Mouse (Mus musculus) CH12.LX (cell line): ENCODE results near the gene Kdelr1. TPM values are rescaled to one million over a fixed set of nuclear protein-coding genes. Genes with fewer than 3 reads are reported as not detected.

Experiments used
- DNase-seq: peaks from one replicate; pipeline ENCODE4 v3.0.0-alpha.2; 2013; ENCODE audit errors: extremely low read depth
- H3K27ac ChIP-seq: 2 replicates; pipeline ENCODE4 v1.5.1; 2012; ENCODE audit warnings: low read depth, mild to moderate bottlenecking, control low read depth, moderate library complexity; ENCODE audit not compliant: insufficient read depth
- H3K27me3 ChIP-seq: replicated peaks from 2 replicates; pipeline ENCODE3; 2012; ENCODE audit warnings: inconsistent platforms
- H3K36me3 ChIP-seq, 2 experiments: replicated peaks in 1 of 2; 2 replicates each; pipeline versions ENCODE3 to v1.6.1; 2012; ENCODE audit warnings: inconsistent platforms in 1 of 2, low read length in 1 of 2, mild to moderate bottlenecking in 1 of 2, mixed read lengths in 1 of 2, moderate library complexity in 1 of 2; ENCODE audit not compliant: control insufficient read depth in 1 of 2, insufficient read depth in 1 of 2
- H3K4me1 ChIP-seq, 2 experiments: 2 replicates each; pipeline ENCODE4 v1.6.1; 2012; ENCODE audit warnings: inconsistent platforms in 1 of 2, moderate library complexity in 1 of 2; ENCODE audit not compliant: insufficient read depth in 2 of 2, control insufficient read depth in 1 of 2
- H3K4me2 ChIP-seq: 2 replicates; pipeline ENCODE4 v1.6.1; 2012; ENCODE audit warnings: low read depth, mild to moderate bottlenecking, control low read depth; ENCODE audit not compliant: poor library complexity, insufficient read depth, severe bottlenecking
- H3K4me3 ChIP-seq, 3 experiments: fragments of 150-350 bp in 1 of 3; sonication (generic) in 1 of 3; replicated peaks in 1 of 3; 2 replicates each; pipeline versions ENCODE3 to v1.5.1; 2011 to 2012; ENCODE audit warnings: low read depth in 2 of 3, low read length in 2 of 3, mild to moderate bottlenecking in 2 of 3, moderate library complexity in 2 of 3, control low read depth in 1 of 3, improper control_type of control experiment in 1 of 3, inconsistent platforms in 1 of 3, mixed read lengths in 1 of 3; ENCODE audit not compliant: poor library complexity in 1 of 3
- H3K79me2 ChIP-seq: replicated peaks from 2 replicates; pipeline ENCODE4 v1.6.1; 2012; ENCODE audit warnings: mild to moderate bottlenecking, moderate library complexity; ENCODE audit not compliant: control insufficient read depth, poor library complexity, insufficient read depth, severe bottlenecking; ENCODE audit errors: extremely low read depth
- H3K9ac ChIP-seq: 2 replicates; pipeline ENCODE4 v1.6.1; 2012; ENCODE audit warnings: low read depth, mild to moderate bottlenecking, control low read depth, moderate library complexity; ENCODE audit not compliant: insufficient read depth
- H3K9me3 ChIP-seq: replicated peaks from 2 replicates; pipeline ENCODE3; 2012; ENCODE audit warnings: low read length, inconsistent platforms, mixed read lengths
- GABPA ChIP-seq: IDR thresholded peaks from 2 replicates; pipeline ENCODE4 v1.6.1; 2012; ENCODE audit warnings: low read depth, low read length, improper control_type of control experiment, inconsistent platforms; ENCODE audit not compliant: insufficient replicate concordance
- IRF4 ChIP-seq: IDR thresholded peaks from 2 replicates; pipeline ENCODE4 v1.6.1; 2014; ENCODE audit warnings: low read depth, mild to moderate bottlenecking, inconsistent platforms, low read length, improper control_type of control experiment
- JUND ChIP-seq: conservative IDR thresholded peaks from 2 replicates; pipeline ENCODE4 v1.6.1; 2011; ENCODE audit warnings: low read depth, low read length, improper control_type of control experiment
- MAZ ChIP-seq: IDR thresholded peaks from 2 replicates; pipeline ENCODE4 v1.6.1; 2012; ENCODE audit warnings: low read depth, mild to moderate bottlenecking, inconsistent platforms, low read length, improper control_type of control experiment, moderate library complexity
- MEF2A ChIP-seq: IDR thresholded peaks from 2 replicates; pipeline ENCODE4 v1.6.1; 2014; ENCODE audit warnings: low read depth, mild to moderate bottlenecking, inconsistent platforms, low read length, improper control_type of control experiment, borderline replicate concordance
- MXI1 ChIP-seq: IDR thresholded peaks from 2 replicates; pipeline ENCODE4 v1.6.1; 2011; ENCODE audit warnings: mild to moderate bottlenecking, low read depth, low read length, improper control_type of control experiment
- POLR2AphosphoS2 ChIP-seq: IDR thresholded peaks from 2 replicates; pipeline ENCODE4 v1.6.1; 2011; ENCODE audit warnings: low read depth, low read length, improper control_type of control experiment
- SIN3A ChIP-seq: IDR thresholded peaks from 2 replicates; pipeline ENCODE4 v1.6.1; 2012; ENCODE audit warnings: low read length, improper control_type of control experiment, inconsistent platforms
- SMC3 ChIP-seq: IDR thresholded peaks from 2 replicates; pipeline ENCODE4 v1.6.1; 2011; ENCODE audit warnings: low read depth, low read length, improper control_type of control experiment
- TBP ChIP-seq: conservative IDR thresholded peaks from 2 replicates; pipeline ENCODE4 v1.6.1; 2011; ENCODE audit warnings: low read depth, low read length, improper control_type of control experiment
- USF1 ChIP-seq: IDR thresholded peaks from 2 replicates; pipeline ENCODE4 v1.6.1; 2014; ENCODE audit warnings: low read depth, mild to moderate bottlenecking, inconsistent platforms, low read length, improper control_type of control experiment
- USF2 ChIP-seq: conservative IDR thresholded peaks from 2 replicates; pipeline ENCODE4 v1.6.1; 2011; ENCODE audit warnings: low read depth, low read length, improper control_type of control experiment
- dilution Hi-C: fragments of 300-500 bp; cut with MboI; formaldehyde crosslinking; loops from 2 replicates; pipeline ENCODE4 v1.14.3; 2020; ENCODE audit warnings: low sequenced_read_pairs; ENCODE audit not compliant: extremely low pct_unique_long_range_greater_than_20kb, extremely low pct_ligation_motif_present
- in situ Hi-C: fragments of 300-500 bp; cut with MboI; formaldehyde crosslinking; loops from 3 replicates; pipeline ENCODE4 v1.14.3; 2019; ENCODE audit warnings: low sequenced_read_pairs, low pct_ligation_motif_present, low pct_unique_long_range_greater_than_20kb, mixed read lengths
- polyA plus RNA-seq: library from polyadenylated mRNA; unstranded; fragments of >175 nt; gene quantifications from 2 replicates; pipeline ENCODE4 v1.2.1, GENCODE M21; 2012; ENCODE audit warnings: low read depth; ENCODE audit not compliant: insufficient read length
- total RNA-seq, 2 experiments: library from RNA; depleted of rRNA; stranded (reverse); fragments of 300-350 nt in 1 of 2; fragments of >200 nt in 1 of 2; gene quantifications; 2 replicates each; pipeline ENCODE4 v1.2.3; 2012 to 2014

The Kdelr1 gene
- total and polyA plus RNA-seq, 3 experiments: 59.7 to 80.5 (median 66.9) TPM

- peak overlapping the region; percentile 76 for H3K4me2 ChIP-seq
- no peaks in the 10 kb centered on the region for H3K27me3 ChIP-seq
- in situ Hi-C loops (no loop called here), dilution Hi-C loops (no loop called here)
- no peak overlapping the region for H3K27ac ChIP-seq
- H3K4me3 ChIP-seq: peak overlapping the region; percentile 87 to 100 (median 100)
- TF ChIP-seq IRF4 (no peak), TBP (0 out of 2 replicates have a peak, but pooled peaks have one; percentile 7)
- H3K4me1 ChIP-seq: peaks cover 12 to 45% of the 10 kb centered on the region in 2 experiments
- peaks cover 19% of the 10 kb centered on the region for H3K9me3 ChIP-seq
- DNase-seq: no peak
- H3K79me2 ChIP-seq: peaks cover 17% of the 10 kb centered on the region
- peaks cover 33 to 39% of the 10 kb centered on the region in 2 experiments for H3K36me3 ChIP-seq
- H3K9ac ChIP-seq: peak overlapping the region; percentile 55
These were observed 41.4 kb upstream of the Kdelr1 start for GRCm38 (mm10) chr7:45831128-45831525.

DNA sequence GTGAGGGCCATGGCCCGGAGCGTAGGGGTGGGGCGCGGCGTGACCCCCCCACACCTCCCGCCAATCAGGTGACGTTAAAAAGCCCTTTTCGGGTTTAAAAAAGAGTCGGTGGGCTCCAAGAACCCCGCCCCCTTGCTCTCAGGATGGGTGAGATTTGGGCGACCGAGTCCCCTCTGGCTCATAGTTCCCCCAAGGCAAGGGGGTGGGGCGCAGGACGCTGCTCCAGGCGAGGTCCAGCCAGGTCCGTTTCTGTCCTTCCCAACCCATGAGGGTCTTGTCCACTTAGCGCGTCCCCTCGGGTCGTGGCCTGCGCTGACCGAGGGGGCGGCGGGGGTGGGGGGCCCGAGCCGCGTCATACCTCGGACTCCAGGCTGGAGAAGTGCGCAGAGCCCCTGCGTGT lies 40.1 kb upstream of the Kdelr1 start:
- H3K9me3 ChIP-seq: peaks cover 19% of the 10 kb centered on the region
- no peak overlapping the region for H3K9ac ChIP-seq
- no peak for DNase-seq
- H3K27me3 ChIP-seq: no peaks in the 10 kb centered on the region
- peaks cover 20 to 26% of the 10 kb centered on the region in 2 experiments for H3K36me3 ChIP-seq
- no peak for TF ChIP-seq MAZ
- TF ChIP-seq USF1: no peak
- TF ChIP-seq SMC3: no peak
- no peak overlapping the region for H3K27ac ChIP-seq
- H3K4me1 ChIP-seq: peaks cover 12 to 36% of the 10 kb centered on the region in 2 experiments
- H3K4me2 ChIP-seq: no peak overlapping the region
- H3K4me3 ChIP-seq: no peak overlapping the region
- peaks cover 17% of the 10 kb centered on the region for H3K79me2 ChIP-seq
- in situ Hi-C loops: no loop called here
- dilution Hi-C loops: no loop called here

DNA sequence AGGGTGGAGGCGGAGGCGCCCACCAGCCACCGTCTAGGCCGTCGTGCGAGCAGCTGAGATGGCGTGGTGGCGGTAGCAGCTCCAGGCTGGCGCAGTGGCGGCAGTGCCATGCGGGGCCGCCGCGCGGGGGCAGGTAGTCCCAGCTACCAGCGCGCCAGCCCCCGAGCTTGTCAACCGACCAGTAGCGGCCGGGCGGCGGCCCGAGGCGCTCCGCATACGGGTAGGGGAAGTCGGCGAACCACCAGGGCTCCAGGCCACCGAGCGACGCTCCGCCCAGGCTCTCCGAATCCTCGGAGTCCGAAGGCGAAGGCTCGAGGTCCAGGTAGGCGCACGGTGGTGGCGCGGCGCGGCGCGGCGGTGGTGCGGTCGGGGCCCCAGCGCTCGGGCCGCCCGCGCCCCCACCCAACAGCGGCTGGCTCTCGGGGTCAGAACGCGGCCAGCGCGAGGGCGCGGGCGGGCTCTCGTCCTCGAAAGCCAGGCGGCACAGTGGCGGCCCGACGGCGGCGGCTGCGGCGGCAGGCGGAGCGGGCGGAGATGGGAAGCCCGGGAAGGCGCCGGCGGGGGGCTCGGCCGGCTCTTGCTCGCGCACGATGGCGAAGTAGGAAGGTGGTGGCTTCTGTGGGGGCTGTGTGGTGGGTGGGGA lies 39.3 kb upstream of the Kdelr1 start:
- Histone ChIP-seq H3K9ac (no peak overlapping the region), H3K27me3 (no peaks in the 10 kb centered on the region), H3K36me3 (peaks cover 12 to 17% of the 10 kb centered on the region in 2 experiments), H3K4me2 (no peak overlapping the region), H3K4me1 (peaks cover 12 to 28% of the 10 kb centered on the region in 2 experiments), H3K4me3 (no peak overlapping the region), H3K27ac (no peak overlapping the region)
- TF ChIP-seq SIN3A (no peak), GABPA (no peak), MEF2A (no peak), POLR2AphosphoS2 (no peak), JUND (no peak), MXI1 (no peak), USF2 (no peak)
- TF ChIP-seq, all 38 proteins: peak for 0
- dilution Hi-C loops (no loop called here), in situ Hi-C loops (no loop called here)
- no peak for DNase-seq
- Histone ChIP-seq H3K79me2 (peaks cover 17% of the 10 kb centered on the region), H3K9me3 (peaks cover 19% of the 10 kb centered on the region)
